Mouse (Mus musculus) hindbrain, postnatal 0 days (tissue): Measurements from ENCODE around the gene Lrfn2. TPM values are rescaled to one million over a fixed set of nuclear protein-coding genes. Genes with fewer than 3 reads are reported as not detected.

ENCODE experiments used
- ATAC-seq: fragments of 200-750 bp; cut with Nextera tagmentation; 2 replicates; pipeline ENCODE4 v1.8.0; 2017; ENCODE audit warnings: mild to moderate bottlenecking, moderate TSS enrichment, moderate library complexity
- DNase-seq: peaks from one replicate; pipeline ENCODE4 v3.0.0-alpha.2; 2015; ENCODE audit warnings: low spot score
- H3K27ac ChIP-seq: fragments of 300-500 bp; sonication (generic); 2 replicates; pipeline ENCODE4 v1.5.1; 2014; ENCODE audit warnings: mild to moderate bottlenecking
- H3K27me3 ChIP-seq: fragments of 300-500 bp; sonication (generic); 2 replicates; pipeline ENCODE4 v1.6.1; 2014; ENCODE audit warnings: low read length, mixed read lengths; ENCODE audit not compliant: insufficient read depth
- H3K36me3 ChIP-seq: fragments of 300-500 bp; sonication (generic); 2 replicates; pipeline ENCODE4 v1.6.1; 2014; ENCODE audit warnings: low read length, mixed read lengths; ENCODE audit not compliant: insufficient read depth
- H3K4me1 ChIP-seq: fragments of 300-500 bp; sonication (generic); 2 replicates; pipeline ENCODE4 v1.6.1; 2014; ENCODE audit warnings: antibody characterized with exemption, low read length, mixed read lengths; ENCODE audit not compliant: insufficient read depth
- H3K4me2 ChIP-seq: fragments of 300-500 bp; sonication (generic); 2 replicates; pipeline ENCODE4 v1.6.1; 2014; ENCODE audit warnings: low read depth, mild to moderate bottlenecking, low read length, moderate library complexity, mixed read lengths
- H3K4me3 ChIP-seq: fragments of 300-500 bp; sonication (generic); 2 replicates; pipeline ENCODE4 v1.5.1; 2014; ENCODE audit warnings: low read length
- H3K9ac ChIP-seq: fragments of 300-500 bp; sonication (generic); replicated peaks from 2 replicates; pipeline ENCODE4 v1.6.1; 2014; ENCODE audit warnings: mild to moderate bottlenecking, low read length, moderate library complexity, mixed read lengths
- H3K9me3 ChIP-seq: fragments of 300-500 bp; sonication (generic); 2 replicates; pipeline ENCODE4 v1.6.1; 2016; ENCODE audit warnings: low read length, mixed read lengths
- CTCF ChIP-seq: IDR thresholded peaks from 2 replicates; pipeline ENCODE4 v1.5.1; 2016; ENCODE audit warnings: antibody characterized with exemption, control low read depth, low read depth
- WGBS: fragments of 180-500 bp; shearing (Covaris S2); extraction: QIAGEN DNeasy Blood & Tissue Kit; methylation state at CpG from one replicate; pipeline ENCODE4 v1.1.7; 2014; 5-methylcytosine and 5-hydroxymethylcytosine counted together
- polyA plus RNA-seq: library from polyadenylated mRNA; unstranded; fragments of >200 nt; fragmentation: Nextera tagmentation; extraction: Ambion mirVana; gene quantifications from 2 replicates; pipeline ENCODE4 v1.2.1, GENCODE M21; 2015
- total RNA-seq: library from RNA; depleted of rRNA; stranded (reverse); fragments of >200 nt; gene quantifications from 2 replicates; pipeline ENCODE4 v1.2.3, GENCODE M21; 2014

The Lrfn2 gene
- total and polyA plus RNA-seq, 2 experiments from 2014 or later, result 11.9 to 28.3 TPM

- ATAC-seq, result no peak
These were observed 101.1 kb downstream of the Lrfn2 start for GRCm38 (mm10) chr17:49033276-49033675.

GRCm38 (mm10) chr17:49033686-49034250 lies 101.6 kb downstream of the Lrfn2 start:
- 10% methylated on average over 5 of the region's 5 CpGs for WGBS
- no peak overlapping the region for H3K4me2 ChIP-seq

More at GRCm38 (mm10) chr17:49033276-49033675, 101.1 kb downstream of the Lrfn2 start:
- peaks cover 14% of the 10 kb centered on the region for H3K4me1 ChIP-seq
- H3K27ac ChIP-seq, result no peak overlapping the region
- no peak overlapping the region for H3K4me3 ChIP-seq
- no peaks in the 10 kb centered on the region for H3K9me3 ChIP-seq
- TF ChIP-seq CTCF, result no peak
- no peaks in the 10 kb centered on the region for H3K36me3 ChIP-seq
- H3K27me3 ChIP-seq, result no peaks in the 10 kb centered on the region
- H3K9ac ChIP-seq, result no peak overlapping the region
- no peak overlapping the region for H3K4me2 ChIP-seq
- peak; percentile 10 for DNase-seq

GRCm38 (mm10) chr17:49035052-49035451 lies 102.9 kb downstream of the Lrfn2 start:
- DNase-seq (no peak), ATAC-seq (no peak)
- Histone ChIP-seq H3K27me3 (no peaks in the 10 kb centered on the region), H3K4me1 (0 out of 2 replicates have a peak, but pooled peaks cover 7% of the 10 kb centered on the region), H3K9me3 (no peaks in the 10 kb centered on the region), H3K36me3 (no peaks in the 10 kb centered on the region), H3K4me2 (no peak overlapping the region), H3K27ac (no peak overlapping the region), H3K9ac (no peak overlapping the region), H3K4me3 (no peak overlapping the region)
- TF ChIP-seq CTCF, result no peak
- WGBS, result 64% methylated on average over 6 of the region's 6 CpGs

More at GRCm38 (mm10) chr17:49033686-49034250, 101.6 kb downstream of the Lrfn2 start:
- TF ChIP-seq CTCF, result no peak
- Histone ChIP-seq H3K4me1 (peaks cover 14% of the 10 kb centered on the region), H3K9me3 (no peaks in the 10 kb centered on the region), H3K4me3 (no peak overlapping the region), H3K27me3 (no peaks in the 10 kb centered on the region), H3K9ac (no peak overlapping the region), H3K27ac (peak overlapping the region; percentile 27; the same call in 1 of the 2 replicates), H3K36me3 (no peaks in the 10 kb centered on the region)
- ATAC-seq, result no peak
- DNase-seq, result peak; percentile 49

GRCm38 (mm10) chr17:49037163-49037950 lies 105.2 kb downstream of the Lrfn2 start:
- DNase-seq (peak; percentile 60), ATAC-seq (0 out of 2 replicates have a peak, but pooled peaks have one; percentile 24)
- Histone ChIP-seq H3K4me3 (no peak overlapping the region), H3K27ac (no peak overlapping the region), H3K4me2 (no peak overlapping the region), H3K27me3 (no peaks in the 10 kb centered on the region), H3K4me1 (no peaks in the 10 kb centered on the region), H3K36me3 (no peaks in the 10 kb centered on the region), H3K9ac (no peak overlapping the region), H3K9me3 (no peaks in the 10 kb centered on the region)
- 65% methylated on average over 8 of the region's 8 CpGs for WGBS
- no peak for TF ChIP-seq CTCF

- ATAC-seq (peak; percentile 74), DNase-seq (peak; percentile 56)
- Histone ChIP-seq H3K4me2 (no peak overlapping the region), H3K4me1 (peaks cover 9% of the 10 kb centered on the region), H3K4me3 (no peak overlapping the region), H3K27me3 (no peaks in the 10 kb centered on the region), H3K27ac (peak overlapping the region; percentile 45; the same call in 1 of the 2 replicates), H3K36me3 (no peaks in the 10 kb centered on the region), H3K9me3 (no peaks in the 10 kb centered on the region), H3K9ac (no peak overlapping the region)
- 14% methylated on average over 11 of the region's 11 CpGs for WGBS
- TF ChIP-seq CTCF, result no peak
These were observed 111.8 kb downstream of the Lrfn2 start for GRCm38 (mm10) chr17:49043806-49044640.

- no peak for ATAC-seq
- no peak overlapping the region for H3K9ac ChIP-seq
These were observed 115.7 kb downstream of the Lrfn2 start for GRCm38 (mm10) chr17:49047921-49048320.

More at GRCm38 (mm10) chr17:49047921-49048320, 115.7 kb downstream of the Lrfn2 start:
- no peak overlapping the region for H3K4me2 ChIP-seq
- no peaks in the 10 kb centered on the region for H3K36me3 ChIP-seq
- no peak for TF ChIP-seq CTCF
- H3K4me1 ChIP-seq, result peaks cover 9% of the 10 kb centered on the region
- H3K4me3 ChIP-seq, result no peak overlapping the region
- WGBS, result 70% methylated on average over 4 of the region's 4 CpGs
- H3K27me3 ChIP-seq, result no peaks in the 10 kb centered on the region
- no peak for DNase-seq
- no peaks in the 10 kb centered on the region for H3K9me3 ChIP-seq
- no peak overlapping the region for H3K27ac ChIP-seq
